Mouse (Mus musculus) large intestine, adult 2 months (tissue): ENCODE measurements around the gene Tmem186. TPM values are rescaled to one million over a fixed set of nuclear protein-coding genes. Genes with fewer than 3 reads are reported as not detected.
A peak's percentile ranks its signal among the peaks of the same experiment; 100 is the strongest.

ENCODE experiments used
- DNase-seq: peaks from one replicate; pipeline ENCODE4 v3.0.0-alpha.2; 2012; ENCODE audit warnings: low read depth, low spot score
- WGBS: fragments of 180-500 bp; shearing (Covaris S2); methylation state at CpG from one replicate; pipeline ENCODE4 v1.1.7; 2018; 5-methylcytosine and 5-hydroxymethylcytosine counted together
- polyA plus RNA-seq: library from polyadenylated mRNA; depleted of rRNA; stranded (reverse); fragments of >200 nt; gene quantifications from 2 replicates; pipeline ENCODE4 v1.2.3, GENCODE M21; 2012; rRNA removed

Gene Tmem186
- 11.7 and 16.1 TPM in 2 replicates for polyA plus RNA-seq

GRCm38 (mm10) chr16:8637217-8638051, at the start of gene Tmem186, which contains the start of gene Pmm2:
Gene Tmem186, minus strand, starts transcription at chr16:8637712.
Gene Pmm2, plus strand, starts transcription at chr16:8637674.
- peak; percentile 86 for DNase-seq
- WGBS, result under 1% methylated on average over 59 of the region's 59 CpGs

DNA sequence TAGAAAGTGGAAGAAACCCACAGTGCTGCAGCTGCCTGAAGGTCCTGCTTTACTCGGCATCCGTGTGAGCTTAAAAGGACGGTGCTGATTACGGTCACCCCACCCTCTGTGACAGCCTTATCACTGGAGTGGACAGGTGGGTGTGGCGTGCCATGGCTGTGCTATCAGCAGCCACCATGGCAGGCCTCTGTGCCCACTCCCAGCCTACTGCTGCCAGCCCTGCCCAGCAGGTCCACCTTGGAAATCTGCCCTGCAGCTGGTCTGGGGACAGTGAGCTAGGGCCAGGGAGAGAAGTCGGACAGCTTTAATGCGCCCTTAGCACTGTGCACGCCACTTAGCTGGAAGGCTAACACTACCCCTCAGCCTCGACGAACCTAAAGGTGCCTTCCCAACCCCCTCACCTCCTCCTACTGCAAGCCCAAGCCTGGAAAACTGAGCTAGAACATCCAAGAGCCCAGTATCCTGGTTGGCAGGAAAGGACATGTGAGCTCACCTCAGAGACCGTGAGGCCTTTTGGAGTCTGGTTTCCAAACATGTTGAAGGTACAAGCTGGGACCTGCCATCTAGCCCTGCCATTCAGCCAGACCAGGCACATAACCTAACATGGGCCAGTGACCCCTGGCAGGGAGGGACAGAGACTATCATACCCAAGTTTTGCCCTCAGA, 49.5 kb upstream of the Tmem186 start:
- no peak for DNase-seq
- WGBS, result 55% methylated on average over 11 of the region's 11 CpGs

DNA sequence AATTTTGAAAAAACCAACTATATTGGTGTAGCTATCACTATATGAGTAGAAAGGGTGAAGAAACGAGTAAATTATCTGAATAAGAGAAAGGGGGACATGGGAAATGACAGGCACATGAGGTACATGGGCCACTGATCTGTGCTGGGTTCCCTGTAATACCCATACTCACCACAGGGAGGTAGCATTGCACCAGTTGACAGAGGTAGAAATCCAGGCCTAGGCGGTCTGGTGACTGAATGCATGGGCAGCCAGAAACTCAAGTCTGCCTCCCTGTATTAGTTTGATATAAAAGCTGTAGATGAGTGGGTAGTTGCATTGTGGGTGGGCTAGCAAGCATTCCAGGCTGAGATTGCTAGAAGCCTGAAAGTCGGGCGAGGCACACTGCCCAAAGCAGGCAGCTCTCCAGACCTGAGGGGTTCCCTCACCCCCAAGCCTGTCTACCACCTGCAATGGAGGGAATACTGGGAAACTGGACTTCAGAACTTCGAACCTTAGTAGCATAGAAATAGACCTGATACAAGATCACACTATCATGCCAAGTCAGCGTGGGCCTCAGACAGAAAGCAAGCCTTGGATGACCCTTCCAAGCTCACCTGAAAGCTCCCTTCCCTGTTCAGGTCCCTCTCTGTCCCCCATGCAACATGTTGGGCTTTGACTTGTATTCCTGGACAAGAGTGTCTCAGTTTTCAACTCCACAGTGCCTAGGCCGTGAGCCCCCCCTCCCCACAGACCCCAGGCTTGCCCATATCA, 48.8 kb upstream of the Tmem186 start:
- 55% methylated on average over 7 of the region's 7 CpGs for WGBS
- no peak for DNase-seq

DNA sequence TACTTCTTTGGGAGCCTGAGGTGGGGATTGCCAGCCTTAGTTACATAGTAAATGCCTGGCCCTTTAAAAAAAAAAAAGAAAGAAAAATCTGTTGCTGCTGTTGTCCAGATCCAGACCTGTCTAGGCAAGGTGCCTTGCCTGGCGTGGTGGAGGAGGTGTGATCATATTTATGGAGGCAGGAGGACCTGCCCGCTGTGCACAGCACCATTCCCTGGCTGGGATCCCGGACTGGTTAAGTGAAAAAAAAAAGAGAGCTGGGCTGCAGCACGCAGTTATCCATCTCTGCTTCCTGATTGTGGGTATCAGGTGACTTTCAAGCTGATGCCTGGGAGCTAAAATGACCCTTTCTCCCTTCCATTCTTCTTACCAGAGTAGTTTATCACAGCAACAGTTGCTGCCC, 47.6 kb upstream of the Tmem186 start:
- WGBS, result 20% methylated on average over 4 of the region's 4 CpGs
- DNase-seq, result no peak

- 87% methylated on average over 5 of the region's 5 CpGs for WGBS
- DNase-seq, result no peak
Observed at GRCm38 (mm10) chr16:8680470-8680869, 43.0 kb upstream of the Tmem186 start, which contains the start of gene Gm5767. Gene Gm5767, plus strand, starts transcription at chr16:8680770.

- no peak for DNase-seq
- WGBS, result 34% methylated on average over 3 of the region's 3 CpGs
Observed at GRCm38 (mm10) chr16:8679780-8680179, 42.3 kb upstream of the Tmem186 start.

- 22% methylated on average over 4 of the region's 4 CpGs for WGBS
Observed at GRCm38 (mm10) chr16:8678676-8679075, 41.2 kb upstream of the Tmem186 start.

DNA sequence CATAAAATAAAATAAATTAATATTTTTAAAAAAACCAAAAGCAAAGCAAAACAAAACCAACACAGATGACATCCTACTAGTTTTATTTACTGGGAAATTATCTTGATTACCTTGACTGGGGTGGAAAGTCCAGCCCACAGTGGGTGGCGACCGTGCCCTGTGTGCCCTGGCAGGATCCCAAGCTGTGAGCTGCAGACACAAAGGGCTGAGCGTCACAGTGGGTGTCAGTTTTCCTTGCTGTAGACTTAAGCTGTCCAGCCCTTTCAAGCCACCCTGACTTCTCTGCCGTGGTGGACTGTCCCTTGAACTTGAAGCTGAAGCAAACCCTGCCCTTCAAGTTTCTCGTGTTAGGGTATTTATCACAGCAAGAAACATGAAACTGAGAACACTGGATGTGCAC, 40.5 kb upstream of the Tmem186 start:
- 22% methylated on average over 5 of the region's 5 CpGs for WGBS
- DNase-seq, result no peak

More at GRCm38 (mm10) chr16:8678676-8679075, 41.2 kb upstream of the Tmem186 start:
- no peak for DNase-seq

DNA sequence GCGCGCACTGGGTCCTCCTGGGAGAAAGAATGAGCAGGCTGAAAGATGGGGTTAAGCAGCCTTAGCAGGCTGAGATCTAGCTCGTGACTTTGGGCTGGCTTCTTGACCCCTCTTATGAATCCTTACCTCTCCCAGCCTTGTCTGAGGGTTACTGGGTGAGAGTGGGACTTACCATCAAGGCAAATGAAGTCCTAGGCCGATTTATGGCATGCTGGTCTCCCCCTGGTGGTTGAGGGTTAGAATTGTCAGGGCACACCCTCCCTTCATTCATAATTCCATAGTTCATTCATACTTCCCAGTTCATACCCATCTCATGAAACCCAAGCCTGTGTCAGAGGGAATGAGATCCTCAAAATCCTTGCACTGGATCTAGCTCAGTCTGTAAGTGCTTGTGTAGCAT, 39.3 kb upstream of the Tmem186 start:
- WGBS, result 51% methylated on average over 4 of the region's 4 CpGs
- DNase-seq, result no peak

GRCm38 (mm10) chr16:8676228-8676627, 38.7 kb upstream of the Tmem186 start:
- 82% methylated on average over 2 of the region's 2 CpGs for WGBS
- no peak for DNase-seq

DNA sequence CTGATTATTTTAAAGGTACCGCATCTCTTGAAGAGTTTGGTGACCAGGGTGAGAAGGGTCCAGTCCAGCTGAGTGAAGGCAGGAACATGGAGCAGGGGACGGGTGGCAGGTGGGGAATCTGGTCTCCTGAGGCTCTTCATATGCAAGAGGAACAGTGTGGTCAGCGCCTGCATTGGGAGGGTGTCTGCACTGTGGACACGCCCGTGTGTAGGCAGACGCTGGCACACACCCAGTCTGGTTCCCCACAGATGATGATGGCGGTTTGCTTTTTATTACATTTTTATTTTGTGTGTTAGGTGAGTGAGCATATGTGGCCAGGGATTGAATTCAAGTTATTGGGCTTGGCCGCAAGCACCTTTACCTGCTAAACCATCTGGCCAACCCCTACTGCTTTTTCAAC, 38.0 kb upstream of the Tmem186 start:
- DNase-seq, result no peak
- WGBS, result 40% methylated on average over 8 of the region's 8 CpGs

DNA sequence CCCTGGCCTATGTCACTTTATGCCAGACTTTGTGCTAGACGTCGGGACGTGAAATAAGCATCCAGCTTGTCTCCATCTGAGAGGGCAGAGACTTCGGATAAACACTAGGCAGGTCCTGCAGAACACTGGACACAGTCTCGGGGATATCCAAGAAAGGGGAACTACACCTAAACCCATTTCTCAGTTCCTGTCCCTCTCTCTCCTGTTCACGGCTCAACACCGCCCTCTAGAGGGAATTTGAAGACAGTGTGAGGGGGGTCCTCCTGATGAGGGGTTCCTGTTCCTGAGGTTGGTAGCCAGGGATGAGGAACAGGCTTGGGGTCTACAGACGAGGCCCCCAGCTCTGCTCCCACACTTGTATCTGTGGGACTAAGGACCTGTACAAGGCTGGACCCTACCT, 36.7 kb upstream of the Tmem186 start:
- no peak for DNase-seq
- WGBS, result 7% methylated on average over 8 of the region's 8 CpGs

DNA sequence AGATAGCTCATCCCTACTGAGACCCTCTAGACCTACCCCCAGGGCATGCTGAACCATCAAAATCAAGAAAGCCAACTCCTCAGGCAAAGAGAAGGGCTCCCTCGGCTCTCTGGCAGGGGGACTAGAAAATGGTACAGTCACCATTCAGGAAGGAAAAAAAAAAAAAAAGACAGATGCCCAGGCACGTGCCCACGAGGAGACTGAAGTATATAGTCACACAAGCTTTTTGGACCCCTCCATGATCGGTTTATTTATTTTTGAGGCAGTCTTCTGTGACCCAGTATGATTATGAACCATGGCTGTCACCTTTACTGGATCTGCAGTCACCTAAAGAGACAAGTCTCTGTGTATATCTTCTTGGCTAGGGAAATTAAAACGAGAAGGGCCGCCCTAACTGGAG, 35.8 kb upstream of the Tmem186 start:
- DNase-seq, result no peak
- WGBS, result 58% methylated on average over 6 of the region's 6 CpGs

GRCm38 (mm10) chr16:8672811-8673210, 35.3 kb upstream of the Tmem186 start:
- no peak for DNase-seq

DNA sequence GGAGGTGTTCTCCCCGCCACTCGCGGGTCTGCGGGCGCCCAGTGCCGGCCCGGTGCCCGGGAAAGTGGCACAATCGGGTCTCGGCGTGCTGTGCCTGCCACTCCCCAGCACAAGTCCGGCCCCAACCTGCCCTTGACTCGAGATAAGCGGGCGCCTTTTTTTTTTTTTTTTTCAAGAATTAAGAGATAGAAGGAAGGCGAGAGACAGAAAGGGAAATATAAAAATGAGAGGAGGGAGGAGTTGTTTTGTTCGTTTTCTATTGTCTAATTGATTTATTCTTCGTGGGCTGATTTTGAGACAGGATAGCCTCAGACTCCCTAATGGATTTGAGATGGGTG, 34.8 kb upstream of the Tmem186 start:
- WGBS, result 1% methylated on average over 18 of the region's 18 CpGs
- no peak for DNase-seq

GRCm38 (mm10) chr16:8671551-8672349, 34.2 kb upstream of the Tmem186 start, which contains the start of gene Carhsp1:
Gene Carhsp1, minus strand, starts transcription at chr16:8672155.
- WGBS, result 1% methylated on average over 67 of the region's 67 CpGs
- DNase-seq, result peak; percentile 85

DNA sequence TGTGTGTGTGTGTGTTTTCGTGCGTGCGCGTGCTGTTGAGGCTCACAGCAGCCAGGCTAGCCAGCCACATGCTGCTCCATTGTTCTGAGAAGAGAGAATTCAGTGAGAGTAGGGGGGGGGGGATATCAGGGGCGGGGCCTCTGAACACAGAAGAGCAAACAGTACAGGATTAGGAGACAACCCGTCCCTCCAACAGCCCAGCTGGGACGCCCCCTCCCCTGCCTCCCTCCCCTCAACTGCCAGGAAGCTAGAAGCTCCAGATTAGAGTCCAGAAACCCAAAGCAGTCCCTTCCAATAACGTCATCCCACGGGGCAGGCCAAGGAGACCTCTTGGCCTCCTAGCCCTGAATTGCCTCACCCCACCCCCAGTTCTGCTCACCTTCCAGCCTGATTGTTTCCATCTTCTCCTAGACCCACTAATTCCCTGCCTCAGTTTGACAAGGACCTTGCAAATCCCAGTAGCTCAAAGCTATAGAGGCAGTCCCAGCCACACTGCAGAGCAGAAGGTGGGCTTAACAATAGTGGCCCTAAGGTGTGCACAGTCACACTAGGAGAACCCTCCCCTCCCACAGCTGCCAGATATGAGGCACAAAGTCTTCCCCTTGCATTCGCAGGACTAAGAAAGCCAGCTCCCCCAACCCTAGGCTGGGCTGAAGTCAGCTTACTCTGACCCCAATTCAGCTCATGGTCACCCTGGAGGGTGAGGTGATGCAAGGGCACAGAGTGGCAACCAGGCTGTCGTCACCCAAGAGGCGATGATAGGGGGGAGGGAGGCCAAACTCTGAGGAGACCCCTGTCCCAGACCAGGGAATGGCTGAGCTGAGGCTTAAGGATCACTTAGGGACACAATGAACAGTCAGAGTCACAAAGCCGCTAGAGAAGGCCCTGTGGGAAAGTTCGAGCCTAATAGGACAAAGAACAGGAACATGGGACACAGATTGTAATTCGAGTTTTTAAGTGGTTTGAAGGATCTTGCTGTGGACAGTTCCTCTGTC, 32.8 kb upstream of the Tmem186 start:
- WGBS, result 19% methylated on average over 14 of the region's 15 CpGs

DNA sequence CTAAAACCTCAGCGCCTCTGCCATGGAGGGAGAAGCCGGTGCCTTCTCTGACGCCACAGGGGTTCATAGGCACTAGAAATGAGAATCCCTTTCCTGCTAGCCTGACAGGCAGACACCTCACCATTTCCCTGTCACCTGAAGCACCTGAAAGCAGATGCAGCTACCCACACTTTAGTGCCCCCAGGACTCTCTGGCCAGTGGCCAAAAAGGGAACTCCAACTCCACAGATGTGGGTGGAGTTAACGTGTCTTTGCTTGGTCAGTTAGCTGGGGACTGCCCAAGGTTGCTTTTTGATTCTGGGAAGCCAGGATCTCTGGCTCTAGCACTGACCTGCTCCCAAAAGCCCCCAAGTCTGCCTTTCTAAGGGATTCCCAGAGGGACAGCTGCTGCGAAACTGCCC, 31.9 kb upstream of the Tmem186 start:
- 71% methylated on average over 5 of the region's 5 CpGs for WGBS
- no peak for DNase-seq

More for the DNA sequence above, 32.8 kb upstream of the Tmem186 start:
- no peak for DNase-seq
